Mouse (Mus musculus) hindbrain, embryonic 13.5 days (tissue): ENCODE measurements at regions not wholly inside any gene's neighbourhood (a gene's known extent, or its start where the extent isn't known, plus 50 kb on each side); places are given as distances from the start of the nearest gene placed in this dataset.
"Not testable (repeated sequence)": the region's sequence is repeated elsewhere in the genome, so short reads cannot be mapped to it uniquely, and the experiment has no call there.

Experiments
- ATAC-seq: fragments of 200-750 bp; cut with Nextera tagmentation; 2 replicates; pipeline ENCODE4 v1.8.0; 2017; ENCODE audit warnings: moderate TSS enrichment; ENCODE audit not compliant: low FRiP score
- H3K27ac ChIP-seq: fragments of 300-500 bp; sonication (generic); 2 replicates; pipeline ENCODE4 v1.5.1; 2015; ENCODE audit warnings: inconsistent platforms, mild to moderate bottlenecking, moderate library complexity
- H3K27me3 ChIP-seq: fragments of 300-500 bp; sonication (generic); 2 replicates; pipeline ENCODE4 v1.6.1; 2015; ENCODE audit warnings: mild to moderate bottlenecking, inconsistent platforms
- H3K36me3 ChIP-seq: fragments of 300-500 bp; sonication (generic); 2 replicates; pipeline ENCODE4 v1.6.1; 2015; ENCODE audit warnings: mild to moderate bottlenecking, inconsistent platforms
- H3K4me1 ChIP-seq: fragments of 300-500 bp; sonication (generic); replicated peaks from 2 replicates; pipeline ENCODE4 v1.6.1; 2015; ENCODE audit warnings: inconsistent platforms
- H3K4me2 ChIP-seq: fragments of 300-500 bp; sonication (generic); 2 replicates; pipeline ENCODE4 v1.6.1; 2015; ENCODE audit warnings: inconsistent platforms, mild to moderate bottlenecking, moderate library complexity
- H3K4me3 ChIP-seq: fragments of 300-500 bp; sonication (generic); 2 replicates; pipeline ENCODE4 v1.5.1; 2015; ENCODE audit warnings: mild to moderate bottlenecking, inconsistent platforms
- H3K9ac ChIP-seq: fragments of 300-500 bp; sonication (generic); 2 replicates; pipeline ENCODE4 v1.6.1; 2015; ENCODE audit warnings: mild to moderate bottlenecking, inconsistent platforms
- H3K9me3 ChIP-seq: fragments of 300-500 bp; sonication (generic); 2 replicates; pipeline ENCODE4 v1.6.1; 2016; ENCODE audit warnings: inconsistent platforms
- WGBS: fragments of 180-500 bp; shearing (Covaris S2); methylation state at CpG from one replicate; pipeline ENCODE4 v1.1.7; 2015; 5-methylcytosine and 5-hydroxymethylcytosine counted together

GRCm38 (mm10) chr7:70280643-70281380 is 85.7 kb downstream of the Nr2f2 start:
- H3K4me1 ChIP-seq = peaks cover 25% of the 10 kb centered on the region
- H3K4me3 ChIP-seq = peak overlapping the region; percentile 26
- ATAC-seq = peak; percentile 39; the same call in 1 of the 2 replicates
- 0 out of 2 replicates have a peak overlapping the region, but pooled peaks have one; percentile 29 for H3K9ac ChIP-seq
- no peaks in the 10 kb centered on the region for H3K9me3 ChIP-seq
- H3K4me2 ChIP-seq = peak overlapping the region; percentile 50
- peaks cover 95% of the 10 kb centered on the region for H3K27me3 ChIP-seq
- H3K36me3 ChIP-seq = no peaks in the 10 kb centered on the region
- WGBS = 2% methylated on average over 42 of the region's 42 CpGs
- no peak overlapping the region for H3K27ac ChIP-seq

DNA sequence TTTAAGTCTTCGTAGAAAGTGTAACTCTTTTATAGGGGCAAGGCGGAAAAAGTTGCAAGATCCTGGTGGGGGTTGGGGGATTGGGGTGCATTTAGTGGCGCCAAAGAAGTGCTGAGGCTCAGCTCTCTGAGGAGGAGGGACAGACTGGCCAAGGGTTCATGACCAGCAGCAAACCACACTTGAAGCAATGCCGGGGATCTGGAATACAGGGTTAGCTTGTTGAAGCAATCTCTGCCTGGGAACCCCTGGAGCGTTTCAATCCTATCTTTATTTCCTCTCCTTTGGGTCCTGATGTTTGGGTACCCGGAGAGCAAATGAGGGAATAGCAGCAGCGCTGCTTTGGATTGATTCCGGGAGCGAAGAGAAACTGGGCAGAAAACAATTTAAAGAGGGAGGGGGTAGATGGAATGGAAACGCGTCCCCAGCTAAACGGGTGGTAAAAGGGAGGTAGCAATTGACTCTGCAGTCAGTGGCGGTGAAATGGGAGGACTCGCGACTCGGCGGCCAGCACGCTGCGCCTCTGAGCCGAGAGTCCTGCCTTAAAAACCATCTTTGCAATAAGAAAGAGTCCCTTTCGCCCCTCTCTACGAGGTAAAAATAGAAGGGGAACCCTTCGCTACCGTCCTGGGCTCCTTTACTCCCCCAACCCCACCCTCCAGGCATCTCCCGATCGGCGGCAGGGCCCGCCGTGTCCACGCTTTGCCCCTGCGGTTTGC is 86.5 kb downstream of the Nr2f2 start:
- Histone ChIP-seq H3K36me3 (no peaks in the 10 kb centered on the region), H3K4me2 (peak overlapping the region; percentile 50), H3K9me3 (no peaks in the 10 kb centered on the region), H3K4me1 (peaks cover 25% of the 10 kb centered on the region), H3K27ac (no peak overlapping the region), H3K27me3 (peaks cover 89% of the 10 kb centered on the region), H3K9ac (0 out of 2 replicates have a peak overlapping the region, but pooled peaks have one; percentile 5), H3K4me3 (peak overlapping the region; percentile 26)
- ATAC-seq = no peak
- WGBS = 2% methylated on average over 31 of the region's 31 CpGs

DNA sequence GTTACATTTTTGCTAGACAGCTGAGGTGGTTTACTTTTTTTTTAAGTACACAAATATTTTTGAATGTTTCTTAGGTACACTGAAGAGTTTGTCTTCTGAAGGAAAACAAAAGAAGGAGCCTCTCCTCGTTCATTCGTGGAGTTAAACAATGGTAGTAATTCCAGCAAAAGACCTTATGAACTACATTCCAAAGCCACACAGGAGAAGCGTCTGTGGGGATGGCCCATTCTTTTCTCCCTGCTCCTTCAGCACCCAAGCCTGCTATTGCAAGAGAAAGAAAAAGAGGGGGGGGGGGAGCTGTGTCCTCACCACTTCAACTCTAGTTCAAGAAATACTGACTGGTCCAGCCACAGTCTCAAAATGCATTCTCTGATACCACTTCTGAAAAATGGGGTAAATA is 87.4 kb downstream of the Nr2f2 start:
- Histone ChIP-seq H3K9ac (no peak overlapping the region), H3K4me3 (no peak overlapping the region), H3K4me2 (no peak overlapping the region), H3K27ac (no peak overlapping the region), H3K27me3 (peaks cover 82% of the 10 kb centered on the region), H3K4me1 (peaks cover 25% of the 10 kb centered on the region), H3K9me3 (no peaks in the 10 kb centered on the region), H3K36me3 (no peaks in the 10 kb centered on the region)
- no peak for ATAC-seq
- WGBS = 3% methylated on average over 3 of the region's 3 CpGs

GRCm38 (mm10) chr7:70276078-70276477 is 90.5 kb downstream of the Nr2f2 start:
- Histone ChIP-seq H3K27me3 (peaks cover 52% of the 10 kb centered on the region), H3K9me3 (no peaks in the 10 kb centered on the region), H3K9ac (no peak overlapping the region), H3K4me2 (no peak overlapping the region), H3K27ac (no peak overlapping the region), H3K4me3 (no peak overlapping the region), H3K4me1 (peaks cover 13% of the 10 kb centered on the region), H3K36me3 (no peaks in the 10 kb centered on the region)
- WGBS = 79% methylated on average over 2 of the region's 2 CpGs
- ATAC-seq = no peak

DNA sequence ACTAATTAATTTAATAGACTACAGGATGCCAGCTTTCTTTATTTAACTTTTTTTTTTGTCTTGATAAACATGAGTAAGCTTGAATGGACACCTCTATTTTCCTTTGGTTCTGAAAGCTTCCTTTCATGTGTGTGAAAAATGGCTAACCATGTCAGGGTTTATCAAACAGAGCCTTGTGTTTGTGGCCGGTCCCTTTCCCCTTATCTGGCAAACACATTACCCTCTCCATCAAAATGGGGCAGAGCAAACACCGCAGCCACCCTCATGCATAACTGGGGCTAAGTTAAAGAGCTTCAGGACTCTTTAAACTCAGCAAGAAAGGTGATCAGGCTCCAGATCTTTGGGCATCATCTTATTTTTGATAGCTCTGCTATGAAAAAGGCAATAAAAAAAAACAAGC is 92.2 kb downstream of the Nr2f2 start:
- Histone ChIP-seq H3K4me2 (no peak overlapping the region), H3K9ac (no peak overlapping the region), H3K36me3 (no peaks in the 10 kb centered on the region), H3K27me3 (peaks cover 36% of the 10 kb centered on the region), H3K4me1 (no peaks in the 10 kb centered on the region), H3K4me3 (no peak overlapping the region), H3K9me3 (no peaks in the 10 kb centered on the region), H3K27ac (no peak overlapping the region)
- 55% methylated on average over 2 of the region's 2 CpGs for WGBS
- no peak for ATAC-seq

DNA sequence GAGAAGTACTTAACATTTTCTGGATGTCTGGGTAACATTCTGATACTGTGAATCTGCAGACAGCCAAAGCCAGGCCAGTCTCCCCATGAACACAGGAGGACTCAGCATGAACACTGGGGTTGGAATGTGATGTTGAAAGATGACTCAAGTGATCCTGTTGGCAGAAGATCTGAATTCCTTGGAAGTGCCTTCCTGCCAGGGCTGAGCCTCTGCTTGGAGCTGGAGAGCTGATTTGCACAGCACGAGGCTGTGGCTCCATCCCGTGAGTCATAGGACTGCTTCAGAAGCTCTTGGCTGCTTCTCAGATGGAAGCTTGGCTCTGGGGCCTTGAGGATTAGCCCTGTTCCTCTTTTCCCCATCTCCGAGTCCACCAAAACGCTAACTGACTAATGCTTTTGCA is 99.5 kb downstream of the Nr2f2 start:
- Histone ChIP-seq H3K4me3 (no peak overlapping the region), H3K4me2 (no peak overlapping the region), H3K27me3 (peaks cover 3% of the 10 kb centered on the region; the same call in 1 of the 2 replicates), H3K9ac (no peak overlapping the region), H3K27ac (no peak overlapping the region), H3K9me3 (no peaks in the 10 kb centered on the region), H3K36me3 (no peaks in the 10 kb centered on the region), H3K4me1 (no peaks in the 10 kb centered on the region)
- 72% methylated on average over 4 of the region's 4 CpGs for WGBS
- ATAC-seq = no peak

DNA sequence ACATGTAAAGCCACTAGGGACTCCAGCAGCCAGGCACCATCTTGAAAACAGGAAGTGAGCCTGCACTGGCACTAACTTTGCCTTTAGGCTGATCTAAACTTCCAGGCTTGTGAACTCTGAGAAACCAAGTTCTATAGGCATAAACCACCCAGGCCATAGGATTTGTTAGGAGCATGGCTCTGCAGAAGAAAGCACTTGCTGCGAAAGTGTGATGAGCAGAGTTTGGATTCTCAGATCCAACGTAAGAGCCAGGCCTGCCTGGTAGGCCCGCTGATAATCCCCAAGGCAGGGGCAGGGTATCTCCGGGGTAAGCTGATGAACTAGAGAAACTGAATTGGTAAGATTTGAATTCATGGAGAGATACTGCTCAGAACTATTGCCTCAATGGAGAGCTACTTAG is 109.7 kb downstream of the Nr2f2 start:
- no peak overlapping the region for H3K4me2 ChIP-seq
- no peak overlapping the region for H3K9ac ChIP-seq
- no peak overlapping the region for H3K4me3 ChIP-seq
- WGBS = 91% methylated on average over 4 of the region's 4 CpGs
- H3K27me3 ChIP-seq = no peaks in the 10 kb centered on the region
- no peaks in the 10 kb centered on the region for H3K36me3 ChIP-seq
- no peaks in the 10 kb centered on the region for H3K4me1 ChIP-seq
- no peak overlapping the region for H3K27ac ChIP-seq
- ATAC-seq = no peak
- no peaks in the 10 kb centered on the region for H3K9me3 ChIP-seq

DNA sequence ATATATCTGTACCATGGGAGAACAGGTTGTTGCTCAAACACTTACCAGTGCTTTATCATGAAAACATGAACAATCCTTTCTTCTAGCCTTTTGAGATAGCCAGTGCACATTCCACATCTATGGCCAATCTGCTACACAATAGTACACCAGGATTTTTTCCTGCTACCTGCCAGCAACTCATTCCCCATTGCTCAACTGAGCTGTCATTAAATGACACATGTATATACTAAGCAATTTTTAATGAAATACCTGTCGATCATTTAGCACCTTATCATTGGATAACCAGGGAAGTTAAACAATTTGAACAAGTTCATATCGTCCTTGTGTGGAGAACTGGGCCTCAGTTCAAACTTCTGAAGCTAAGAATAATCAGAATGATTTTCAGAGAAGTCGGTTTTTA is 111.5 kb downstream of the Nr2f2 start:
- no peak for ATAC-seq
- H3K27me3 ChIP-seq = no peaks in the 10 kb centered on the region
- H3K9ac ChIP-seq = no peak overlapping the region
- H3K9me3 ChIP-seq = no peaks in the 10 kb centered on the region
- no peak overlapping the region for H3K4me3 ChIP-seq
- H3K27ac ChIP-seq = no peak overlapping the region
- 90% methylated on average over 3 of the region's 3 CpGs for WGBS
- H3K36me3 ChIP-seq = no peaks in the 10 kb centered on the region
- H3K4me1 ChIP-seq = no peaks in the 10 kb centered on the region
- H3K4me2 ChIP-seq = no peak overlapping the region

DNA sequence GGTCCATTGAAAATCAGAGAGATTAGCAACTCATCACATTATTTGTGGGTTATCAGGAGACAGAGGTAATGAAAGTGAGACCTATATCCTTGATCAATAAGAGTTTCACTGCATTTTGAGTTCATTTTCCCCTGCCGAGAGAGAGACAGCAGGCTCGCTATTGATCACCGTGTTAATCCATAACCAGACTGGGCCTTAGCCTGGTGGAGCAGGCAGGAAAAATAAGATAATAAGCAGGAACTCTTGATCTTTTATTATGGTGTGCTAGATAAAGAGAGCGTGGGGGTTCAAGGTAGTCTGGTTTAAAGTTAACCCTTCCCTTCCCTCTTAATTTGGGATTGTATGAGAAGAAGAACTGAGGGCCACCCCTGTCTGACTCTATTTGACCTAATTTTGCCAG is 113.3 kb downstream of the Nr2f2 start:
- Histone ChIP-seq H3K4me3 (no peak overlapping the region), H3K4me1 (no peaks in the 10 kb centered on the region), H3K9me3 (no peaks in the 10 kb centered on the region), H3K27me3 (no peaks in the 10 kb centered on the region), H3K36me3 (no peaks in the 10 kb centered on the region), H3K27ac (no peak overlapping the region), H3K9ac (no peak overlapping the region), H3K4me2 (no peak overlapping the region)
- ATAC-seq = no peak
- 78% methylated on average over 4 of the region's 4 CpGs for WGBS

DNA sequence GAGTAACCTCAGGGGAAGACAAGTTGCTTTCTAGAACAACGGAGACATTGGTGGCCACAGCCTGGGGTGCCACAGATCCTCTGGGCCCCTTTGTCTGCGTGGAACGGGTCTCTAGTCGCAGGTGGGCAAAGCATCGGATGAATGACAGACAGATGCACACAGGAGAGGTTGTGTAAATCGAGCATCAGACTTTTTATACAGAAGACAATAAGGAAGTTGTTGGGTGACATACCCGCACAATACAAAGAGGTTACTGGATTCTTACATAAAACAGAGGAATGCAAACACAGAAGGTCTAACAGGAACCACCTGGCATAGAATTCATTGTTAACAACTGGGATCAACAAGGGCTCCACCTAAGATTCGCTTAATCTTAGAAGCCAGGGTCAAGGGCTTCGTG is 127.5 kb downstream of the Nr2f2 start:
- not testable (repeated sequence) for H3K27me3 ChIP-seq, ATAC-seq, H3K4me2 ChIP-seq, H3K36me3 ChIP-seq, H3K9me3 ChIP-seq, H3K9ac ChIP-seq, H3K4me3 ChIP-seq, H3K27ac ChIP-seq, H3K4me1 ChIP-seq
- 90% methylated on average over 9 of the region's 9 CpGs for WGBS

GRCm38 (mm10) chr7:70219310-70219709 is 147.2 kb downstream of the Nr2f2 start:
- no peaks in the 10 kb centered on the region; the same call in 1 of the 2 replicates for H3K4me1 ChIP-seq
- H3K36me3 ChIP-seq = no peaks in the 10 kb centered on the region
- H3K9ac ChIP-seq = no peak overlapping the region
- H3K27ac ChIP-seq = no peak overlapping the region
- no peaks in the 10 kb centered on the region for H3K9me3 ChIP-seq
- 89% methylated on average over 6 of the region's 6 CpGs for WGBS
- ATAC-seq = no peak
- H3K27me3 ChIP-seq = no peaks in the 10 kb centered on the region
- no peak overlapping the region for H3K4me3 ChIP-seq
- no peak overlapping the region for H3K4me2 ChIP-seq

- 89% methylated on average over 2 of the region's 2 CpGs for WGBS
- Histone ChIP-seq H3K36me3 (no peaks in the 10 kb centered on the region), H3K4me1 (no peaks in the 10 kb centered on the region), H3K27ac (no peak overlapping the region), H3K4me3 (no peak overlapping the region), H3K27me3 (no peaks in the 10 kb centered on the region), H3K4me2 (no peak overlapping the region), H3K9me3 (no peaks in the 10 kb centered on the region), H3K9ac (no peak overlapping the region)
- no peak for ATAC-seq
Measured at GRCm38 (mm10) chr7:70217137-70217536, 149.4 kb downstream of the Nr2f2 start.
